Mouse (Mus musculus): ENCODE data around the gene Fam122c.
A peak's percentile ranks its signal among the peaks of the same experiment; 100 is the strongest.
"Not testable (repeated sequence)": the region's sequence is repeated elsewhere in the genome, so short reads cannot be mapped to it uniquely, and the experiment has no call there.

Fam122c gene

GRCm38 (mm10) chrX:53273124-53273523 lies at the start of gene Fam122c:
Gene Fam122c, plus strand, starts transcription at chrX:53273424.
- no peak for DNase-seq

- DNase-seq = no peak
Measured at GRCm38 (mm10) chrX:53224353-53224944, 48.8 kb upstream of the Fam122c start.

- no peak for DNase-seq
Measured at GRCm38 (mm10) chrX:53231965-53232364, 41.3 kb upstream of the Fam122c start.

- no peak for DNase-seq
Measured at GRCm38 (mm10) chrX:53233689-53234088, 39.5 kb upstream of the Fam122c start.

GRCm38 (mm10) chrX:53236404-53236803 lies 36.8 kb upstream of the Fam122c start:
- DNase-seq = no peak

- DNase-seq = no peak
Measured at GRCm38 (mm10) chrX:53237971-53238370, 35.3 kb upstream of the Fam122c start.

- DNase-seq = no peak
Measured at GRCm38 (mm10) chrX:53240011-53240410, 33.2 kb upstream of the Fam122c start, which contains the start of gene Plac1. Gene Plac1, minus strand, starts transcription at chrX:53240111.

GRCm38 (mm10) chrX:53255195-53255594 lies 18.0 kb upstream of the Fam122c start:
- no peak for DNase-seq

GRCm38 (mm10) chrX:53266186-53266585 lies 7.0 kb upstream of the Fam122c start:
- no peak for DNase-seq

GRCm38 (mm10) chrX:53268856-53269255 lies 4.4 kb upstream of the Fam122c start:
- DNase-seq = peak; percentile 17

- DNase-seq = peak; percentile 90
Measured at GRCm38 (mm10) chrX:53269289-53270062, 3.7 kb upstream of the Fam122c start, which contains the start of gene Fam122b. Gene Fam122b, minus strand, starts transcription at chrX:53269805.

- no peak for DNase-seq
Measured at GRCm38 (mm10) chrX:53270063-53270432, 3.2 kb upstream of the Fam122c start.

GRCm38 (mm10) chrX:53271628-53272027 lies 1.6 kb upstream of the Fam122c start:
- DNase-seq = not testable (repeated sequence)

GRCm38 (mm10) chrX:53287924-53288323 lies 14.7 kb downstream of the Fam122c start:
- DNase-seq = no peak

GRCm38 (mm10) chrX:53320564-53320963 lies 47.3 kb downstream of the Fam122c start:
- no peak for DNase-seq

GRCm38 (mm10) chrX:53321111-53321510 lies 47.9 kb downstream of the Fam122c start:
- DNase-seq = no peak

- no peak for DNase-seq
Measured at GRCm38 (mm10) chrX:53330396-53330795, 57.2 kb downstream of the Fam122c start.

GRCm38 (mm10) chrX:53337355-53337754 lies 64.1 kb downstream of the Fam122c start:
- DNase-seq = no peak

GRCm38 (mm10) chrX:53341531-53341930 lies 68.3 kb downstream of the Fam122c start:
- DNase-seq = peak; percentile 16

- DNase-seq = no peak
Measured at GRCm38 (mm10) chrX:53348374-53348773, 75.2 kb downstream of the Fam122c start.

GRCm38 (mm10) chrX:53364668-53365383 lies 91.6 kb downstream of the Fam122c start:
- DNase-seq = no peak

GRCm38 (mm10) chrX:53369534-53370365 lies 96.5 kb downstream of the Fam122c start:
- peak; percentile 5 for DNase-seq

- peak; percentile 80 for DNase-seq
Measured at GRCm38 (mm10) chrX:53370366-53370740, 97.1 kb downstream of the Fam122c start, which contains the start of gene Mospd1. Gene Mospd1, minus strand, starts transcription at chrX:53370502.
